Mouse (Mus musculus) kidney, postnatal 14 days (tissue): Measurements from ENCODE around the gene Ctsr.
"Not testable (repeated sequence)": the region's sequence is repeated elsewhere in the genome, so short reads cannot be mapped to it uniquely, and the experiment has no call there.

Source experiments
- DNase-seq: peaks from one replicate; pipeline ENCODE4 v3.0.0; 2022; ENCODE audit warnings: mixed read lengths

The Ctsr gene

GRCm38 (mm10) chr13:61164156-61164555, at the start of gene Ctsr:
TSS of gene Ctsr (minus strand) at chr13:61164256.
- DNase-seq = no peak

GRCm38 (mm10) chr13:61203310-61203709, 39.3 kb upstream of the Ctsr start, which contains the start of gene Cts6:
TSS of gene Cts6 (minus strand) at chr13:61203410.
- DNase-seq = no peak

GRCm38 (mm10) chr13:61185151-61185933, 21.3 kb upstream of the Ctsr start:
- not testable (repeated sequence) for DNase-seq

GRCm38 (mm10) chr13:61164622-61165021, 566 bp upstream of the Ctsr start:
- no peak for DNase-seq
